Mouse (Mus musculus) forebrain, embryonic 13.5 days (tissue): ENCODE results near the gene Cyp2b10. TPM values are rescaled to one million over a fixed set of nuclear protein-coding genes. Genes with fewer than 3 reads are reported as not detected.
"Not testable (repeated sequence)": the region's sequence is repeated elsewhere in the genome, so short reads cannot be mapped to it uniquely, and the experiment has no call there.

ENCODE experiments used
- ATAC-seq: fragments of 200-750 bp; cut with Nextera tagmentation; 2 replicates; pipeline ENCODE4 v1.8.0; 2017
- H3K27ac ChIP-seq: fragments of 300-500 bp; sonication (generic); 2 replicates; pipeline ENCODE4 v1.5.1; 2015; ENCODE audit warnings: inconsistent platforms, mild to moderate bottlenecking, moderate library complexity
- H3K27me3 ChIP-seq: fragments of 300-500 bp; sonication (generic); 2 replicates; pipeline ENCODE4 v1.6.1; 2015; ENCODE audit warnings: mild to moderate bottlenecking, inconsistent platforms
- H3K36me3 ChIP-seq: fragments of 300-500 bp; sonication (generic); 2 replicates; pipeline ENCODE4 v1.6.1; 2015; ENCODE audit warnings: mild to moderate bottlenecking, inconsistent platforms; ENCODE audit not compliant: poor library complexity, severe bottlenecking
- H3K4me1 ChIP-seq: fragments of 300-500 bp; sonication (generic); 2 replicates; pipeline ENCODE4 v1.6.1; 2015; ENCODE audit warnings: inconsistent platforms
- H3K4me2 ChIP-seq: fragments of 300-500 bp; sonication (generic); 2 replicates; pipeline ENCODE4 v1.6.1; 2015; ENCODE audit warnings: inconsistent platforms, mild to moderate bottlenecking, moderate library complexity
- H3K4me3 ChIP-seq: fragments of 300-500 bp; sonication (generic); 2 replicates; pipeline ENCODE4 v1.5.1; 2015; ENCODE audit warnings: mild to moderate bottlenecking, inconsistent platforms
- H3K9ac ChIP-seq: fragments of 300-500 bp; sonication (generic); 2 replicates; pipeline ENCODE4 v1.6.1; 2015; ENCODE audit warnings: mild to moderate bottlenecking, inconsistent platforms
- H3K9me3 ChIP-seq: fragments of 300-500 bp; sonication (generic); replicated peaks from 2 replicates; pipeline ENCODE4 v1.6.1; 2016; ENCODE audit warnings: inconsistent platforms
- WGBS: fragments of 180-500 bp; shearing (Covaris S2); methylation state at CpG from one replicate; pipeline ENCODE4 v1.1.7; 2015; 5-methylcytosine and 5-hydroxymethylcytosine counted together
- polyA plus RNA-seq: library from polyadenylated mRNA; unstranded; fragments of >200 nt; fragmentation: Nextera tagmentation; extraction: Ambion mirVana; gene quantifications from 2 replicates; pipeline ENCODE4 v1.2.1, GENCODE M21; 2015

Cyp2b10 gene
- polyA plus RNA-seq, 1 experiment from 2014 or later, result not detected

GRCm38 (mm10) chr7:25884272-25884671 is 13.1 kb upstream of the Cyp2b10 start:
- Histone ChIP-seq H3K27me3 (no peaks in the 10 kb centered on the region), H3K4me1 (no peaks in the 10 kb centered on the region), H3K4me3 (no peak overlapping the region), H3K9me3 (no peaks in the 10 kb centered on the region; the same call in 1 of the 2 replicates), H3K36me3 (no peaks in the 10 kb centered on the region), H3K27ac (no peak overlapping the region), H3K9ac (no peak overlapping the region), H3K4me2 (no peak overlapping the region)
- ATAC-seq, result no peak
- 88% methylated on average over 1 of the region's 1 CpGs for WGBS

GRCm38 (mm10) chr7:25887758-25888157 is 9.7 kb upstream of the Cyp2b10 start:
- Histone ChIP-seq H3K27ac (no peak overlapping the region), H3K36me3 (no peaks in the 10 kb centered on the region), H3K4me2 (no peak overlapping the region), H3K27me3 (no peaks in the 10 kb centered on the region), H3K9ac (no peak overlapping the region), H3K9me3 (no peaks in the 10 kb centered on the region; the same call in 1 of the 2 replicates), H3K4me3 (no peak overlapping the region), H3K4me1 (no peaks in the 10 kb centered on the region)
- ATAC-seq, result no peak
- WGBS, result 81% methylated on average over 3 of the region's 3 CpGs

- no peaks in the 10 kb centered on the region for H3K4me1 ChIP-seq
- H3K27me3 ChIP-seq, result no peaks in the 10 kb centered on the region
- H3K27ac ChIP-seq, result no peak overlapping the region
- H3K9me3 ChIP-seq, result no peaks in the 10 kb centered on the region; the same call in 1 of the 2 replicates
- no peak overlapping the region for H3K4me2 ChIP-seq
- no peak overlapping the region for H3K4me3 ChIP-seq
- 87% methylated on average over 5 of the region's 5 CpGs for WGBS
- no peaks in the 10 kb centered on the region for H3K36me3 ChIP-seq
- H3K9ac ChIP-seq, result no peak overlapping the region
- ATAC-seq, result no peak
These were observed 4.3 kb upstream of the Cyp2b10 start for GRCm38 (mm10) chr7:25893159-25893558.

- Histone ChIP-seq H3K4me2 (no peak overlapping the region), H3K9me3 (0 out of 2 replicates have a peak, but pooled peaks cover 5% of the 10 kb centered on the region), H3K4me1 (no peaks in the 10 kb centered on the region), H3K27me3 (no peaks in the 10 kb centered on the region), H3K27ac (no peak overlapping the region), H3K4me3 (no peak overlapping the region), H3K36me3 (no peaks in the 10 kb centered on the region), H3K9ac (no peak overlapping the region)
- WGBS, result 74% methylated on average over 1 of the region's 1 CpGs
- no peak for ATAC-seq
These were observed 2.3 kb upstream of the Cyp2b10 start for GRCm38 (mm10) chr7:25895162-25895561.

- 0 out of 2 replicates have a peak, but pooled peaks cover 12% of the 10 kb centered on the region for H3K9me3 ChIP-seq
- H3K27ac ChIP-seq, result no peak overlapping the region
- ATAC-seq, result no peak
- H3K9ac ChIP-seq, result no peak overlapping the region
- no peaks in the 10 kb centered on the region for H3K36me3 ChIP-seq
- no peak overlapping the region for H3K4me2 ChIP-seq
- H3K4me1 ChIP-seq, result no peaks in the 10 kb centered on the region
- H3K27me3 ChIP-seq, result no peaks in the 10 kb centered on the region
- no peak overlapping the region for H3K4me3 ChIP-seq
- WGBS, result 93% methylated on average over 7 of the region's 7 CpGs
These were observed 644 bp downstream of the Cyp2b10 start for GRCm38 (mm10) chr7:25898064-25898463.

GRCm38 (mm10) chr7:25902061-25902690 is 4.8 kb downstream of the Cyp2b10 start:
- no peaks in the 10 kb centered on the region for H3K4me1 ChIP-seq
- ATAC-seq, result no peak
- peaks cover 16% of the 10 kb centered on the region; the same call in 1 of the 2 replicates for H3K9me3 ChIP-seq
- H3K36me3 ChIP-seq, result no peaks in the 10 kb centered on the region
- no peak overlapping the region for H3K4me3 ChIP-seq
- no peaks in the 10 kb centered on the region for H3K27me3 ChIP-seq
- no peak overlapping the region for H3K9ac ChIP-seq
- H3K27ac ChIP-seq, result no peak overlapping the region
- 85% methylated on average over 8 of the region's 8 CpGs for WGBS
- H3K4me2 ChIP-seq, result no peak overlapping the region

- H3K4me3 ChIP-seq, result no peak overlapping the region
- no peak for ATAC-seq
- H3K9ac ChIP-seq, result no peak overlapping the region
- H3K4me1 ChIP-seq, result no peaks in the 10 kb centered on the region
- H3K36me3 ChIP-seq, result no peaks in the 10 kb centered on the region
- 50% methylated on average over 14 of the region's 14 CpGs for WGBS
- H3K9me3 ChIP-seq, result peaks cover 16% of the 10 kb centered on the region; the same call in 1 of the 2 replicates
- no peak overlapping the region for H3K4me2 ChIP-seq
- H3K27me3 ChIP-seq, result no peaks in the 10 kb centered on the region
- H3K27ac ChIP-seq, result no peak overlapping the region
These were observed 5.7 kb downstream of the Cyp2b10 start for GRCm38 (mm10) chr7:25903156-25903555.

- WGBS, result 42% methylated on average over 3 of the region's 3 CpGs
- H3K36me3 ChIP-seq, result no peaks in the 10 kb centered on the region
- peaks cover 13% of the 10 kb centered on the region; the same call in 1 of the 2 replicates for H3K9me3 ChIP-seq
- H3K27ac ChIP-seq, result no peak overlapping the region
- ATAC-seq, result no peak
- no peak overlapping the region for H3K4me3 ChIP-seq
- no peaks in the 10 kb centered on the region for H3K27me3 ChIP-seq
- H3K4me2 ChIP-seq, result no peak overlapping the region
- H3K9ac ChIP-seq, result no peak overlapping the region
- H3K4me1 ChIP-seq, result no peaks in the 10 kb centered on the region
These were observed 6.6 kb downstream of the Cyp2b10 start for GRCm38 (mm10) chr7:25904066-25904465.

GRCm38 (mm10) chr7:25904489-25904888 is 7.1 kb downstream of the Cyp2b10 start:
- Histone ChIP-seq H3K4me1 (no peaks in the 10 kb centered on the region), H3K4me3 (no peak overlapping the region), H3K36me3 (no peaks in the 10 kb centered on the region), H3K27me3 (no peaks in the 10 kb centered on the region), H3K27ac (no peak overlapping the region), H3K9me3 (peaks cover 13% of the 10 kb centered on the region; the same call in 1 of the 2 replicates), H3K9ac (no peak overlapping the region), H3K4me2 (no peak overlapping the region)
- no peak for ATAC-seq
- 75% methylated on average over 10 of the region's 10 CpGs for WGBS

GRCm38 (mm10) chr7:25907380-25907779 is 10.0 kb downstream of the Cyp2b10 start:
- no peak for ATAC-seq

GRCm38 (mm10) chr7:25910046-25910445 is 12.6 kb downstream of the Cyp2b10 start:
- 69% methylated on average over 2 of the region's 2 CpGs for WGBS
- no peaks in the 10 kb centered on the region for H3K4me1 ChIP-seq
- H3K4me3 ChIP-seq, result no peak overlapping the region
- no peaks in the 10 kb centered on the region for H3K36me3 ChIP-seq
- H3K9me3 ChIP-seq, result no peaks in the 10 kb centered on the region; the same call in 1 of the 2 replicates
- H3K27ac ChIP-seq, result no peak overlapping the region
- no peak overlapping the region for H3K9ac ChIP-seq
- ATAC-seq, result no peak
- no peaks in the 10 kb centered on the region for H3K27me3 ChIP-seq
- no peak overlapping the region for H3K4me2 ChIP-seq

More at GRCm38 (mm10) chr7:25907380-25907779, 10.0 kb downstream of the Cyp2b10 start:
- H3K9me3 ChIP-seq, result peaks cover 4% of the 10 kb centered on the region; the same call in 1 of the 2 replicates
- H3K27me3 ChIP-seq, result no peaks in the 10 kb centered on the region
- H3K4me3 ChIP-seq, result no peak overlapping the region
- H3K4me1 ChIP-seq, result no peaks in the 10 kb centered on the region
- 71% methylated on average over 6 of the region's 6 CpGs for WGBS
- H3K36me3 ChIP-seq, result no peaks in the 10 kb centered on the region
- H3K9ac ChIP-seq, result no peak overlapping the region
- H3K27ac ChIP-seq, result no peak overlapping the region
- H3K4me2 ChIP-seq, result no peak overlapping the region

GRCm38 (mm10) chr7:25916116-25916515 is 18.7 kb downstream of the Cyp2b10 start:
- no peak for ATAC-seq
- H3K9ac ChIP-seq, result no peak overlapping the region
- H3K27ac ChIP-seq, result no peak overlapping the region
- no peaks in the 10 kb centered on the region for H3K9me3 ChIP-seq
- H3K4me2 ChIP-seq, result no peak overlapping the region
- no peak overlapping the region for H3K4me3 ChIP-seq
- H3K4me1 ChIP-seq, result no peaks in the 10 kb centered on the region
- H3K36me3 ChIP-seq, result no peaks in the 10 kb centered on the region
- H3K27me3 ChIP-seq, result no peaks in the 10 kb centered on the region
- WGBS, result 74% methylated on average over 1 of the region's 1 CpGs

- not testable (repeated sequence) for H3K4me1 ChIP-seq, H3K4me2 ChIP-seq
These were observed 19.9 kb downstream of the Cyp2b10 start for GRCm38 (mm10) chr7:25917271-25917670.

More at GRCm38 (mm10) chr7:25917271-25917670, 19.9 kb downstream of the Cyp2b10 start:
- H3K9ac ChIP-seq, H3K27ac ChIP-seq, H3K4me3 ChIP-seq, H3K9me3 ChIP-seq, ATAC-seq, H3K36me3 ChIP-seq, H3K27me3 ChIP-seq: not testable (repeated sequence)
- 51% methylated on average over 5 of the region's 5 CpGs for WGBS
